Mouse (Mus musculus) liver, embryonic 12.5 days (tissue): Measurements from ENCODE around the gene Tigd3. TPM values are rescaled to one million over a fixed set of nuclear protein-coding genes. Genes with fewer than 3 reads are reported as not detected.
A peak's percentile ranks its signal among the peaks of the same experiment; 100 is the strongest.
"Not testable (repeated sequence)": the region's sequence is repeated elsewhere in the genome, so short reads cannot be mapped to it uniquely, and the experiment has no call there.

Experiments used
- ATAC-seq: fragments of 200-750 bp; cut with Nextera tagmentation; 2 replicates; pipeline ENCODE4 v1.8.0; 2017; ENCODE audit warnings: moderate number of reproducible peaks, mild to moderate bottlenecking, moderate library complexity
- H3K27ac ChIP-seq: fragments of 300-500 bp; sonication (generic); 2 replicates; pipeline ENCODE4 v1.5.1; 2016; ENCODE audit warnings: mild to moderate bottlenecking
- H3K27me3 ChIP-seq: fragments of 300-500 bp; sonication (generic); replicated peaks from 2 replicates; pipeline ENCODE4 v1.6.1; 2016; ENCODE audit warnings: mild to moderate bottlenecking, moderate library complexity
- H3K36me3 ChIP-seq: fragments of 300-500 bp; sonication (generic); 2 replicates; pipeline ENCODE4 v1.6.1; 2016; ENCODE audit warnings: mild to moderate bottlenecking, moderate library complexity
- H3K4me1 ChIP-seq: fragments of 300-500 bp; sonication (generic); 2 replicates; pipeline ENCODE4 v1.6.1; 2016
- H3K4me2 ChIP-seq: fragments of 300-500 bp; sonication (generic); 2 replicates; pipeline ENCODE4 v1.6.1; 2016; ENCODE audit warnings: mild to moderate bottlenecking, moderate library complexity
- H3K4me3 ChIP-seq: fragments of 300-500 bp; sonication (generic); 2 replicates; pipeline ENCODE4 v1.5.1; 2016; ENCODE audit warnings: mild to moderate bottlenecking, moderate library complexity
- H3K9ac ChIP-seq: fragments of 300-500 bp; sonication (generic); 2 replicates; pipeline ENCODE4 v1.6.1; 2016; ENCODE audit warnings: mild to moderate bottlenecking, moderate library complexity
- H3K9me3 ChIP-seq: fragments of 300-500 bp; sonication (generic); replicated peaks from 2 replicates; pipeline ENCODE4 v1.6.1; 2016; ENCODE audit warnings: mild to moderate bottlenecking, moderate library complexity
- WGBS: fragments of 180-500 bp; shearing (Covaris S2); methylation state at CpG from one replicate; pipeline ENCODE4 v1.1.7; 2016; ENCODE audit not compliant: insufficient replicate concordance; 5-methylcytosine and 5-hydroxymethylcytosine counted together
- polyA plus RNA-seq: library from polyadenylated mRNA; unstranded; fragments of >200 nt; fragmentation: Nextera tagmentation; extraction: Ambion mirVana; gene quantifications from 2 replicates; pipeline ENCODE4 v1.2.1, GENCODE M21; 2016

Gene Tigd3
- polyA plus RNA-seq, 1 experiment from 2014 or later = 3.5 TPM

DNA sequence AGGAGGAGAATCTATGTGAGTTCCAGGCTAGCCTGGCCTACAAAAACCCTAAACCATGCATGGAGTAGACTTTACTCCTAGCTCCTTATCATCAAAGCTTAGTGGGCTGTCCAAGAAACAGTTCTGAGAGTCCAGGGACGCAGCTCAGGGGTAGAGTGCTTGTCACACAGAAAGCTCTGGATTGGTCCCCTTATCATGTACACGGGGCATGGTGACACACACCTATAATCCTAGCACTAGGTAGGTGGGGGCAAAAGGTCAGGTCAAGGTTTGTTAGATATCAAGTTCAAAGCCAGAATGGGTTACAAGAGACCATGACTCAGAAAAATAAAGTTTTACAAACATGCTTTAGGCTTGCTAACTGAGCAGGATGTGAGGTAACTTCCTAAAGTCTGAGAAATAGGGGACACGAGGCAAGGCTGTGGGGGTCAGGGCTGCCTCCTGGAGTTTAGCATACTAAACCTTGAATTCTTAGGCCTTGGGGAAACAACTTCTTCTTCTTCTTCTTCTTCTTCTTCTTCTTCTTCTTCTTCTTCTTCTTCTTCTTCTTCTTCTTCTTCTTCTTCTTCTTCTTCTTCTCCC is 6.6 kb downstream of the Tigd3 start:
- Histone ChIP-seq H3K9me3 (no peaks in the 10 kb centered on the region), H3K4me1 (peaks cover 55% of the 10 kb centered on the region), H3K36me3 (peaks cover 9% of the 10 kb centered on the region), H3K4me3 (no peak overlapping the region), H3K9ac (no peak overlapping the region; the same call in 1 of the 2 replicates), H3K27ac (no peak overlapping the region; the same call in 1 of the 2 replicates), H3K4me2 (no peak overlapping the region), H3K27me3 (no peaks in the 10 kb centered on the region)
- 42% methylated on average over 3 of the region's 3 CpGs for WGBS
- no peak for ATAC-seq

DNA sequence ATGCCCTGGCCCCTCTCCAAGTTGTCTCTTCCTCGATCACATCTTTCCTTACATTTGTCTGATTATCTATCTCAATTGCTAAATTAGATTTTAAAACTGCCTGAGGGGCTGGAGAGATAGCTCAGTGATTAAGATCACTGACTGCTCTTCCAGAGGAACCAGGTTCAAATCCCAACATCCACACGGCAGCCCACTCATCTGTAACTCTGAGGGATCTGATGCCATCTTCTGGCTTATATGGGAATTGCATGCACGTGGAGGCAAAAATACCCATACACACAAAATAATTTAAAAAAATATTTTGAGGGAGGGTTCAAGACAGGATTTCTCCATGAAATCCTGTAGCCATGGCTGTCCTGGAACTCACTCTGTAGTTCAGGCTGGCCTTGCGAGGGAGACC is 8.1 kb downstream of the Tigd3 start:
- Histone ChIP-seq H3K4me1 (peaks cover 58% of the 10 kb centered on the region), H3K36me3 (no peaks in the 10 kb centered on the region), H3K27ac (no peak overlapping the region), H3K4me2 (no peak overlapping the region), H3K9me3 (no peaks in the 10 kb centered on the region), H3K9ac (no peak overlapping the region), H3K27me3 (no peaks in the 10 kb centered on the region), H3K4me3 (no peak overlapping the region)
- 51% methylated on average over 4 of the region's 4 CpGs for WGBS
- no peak for ATAC-seq

DNA sequence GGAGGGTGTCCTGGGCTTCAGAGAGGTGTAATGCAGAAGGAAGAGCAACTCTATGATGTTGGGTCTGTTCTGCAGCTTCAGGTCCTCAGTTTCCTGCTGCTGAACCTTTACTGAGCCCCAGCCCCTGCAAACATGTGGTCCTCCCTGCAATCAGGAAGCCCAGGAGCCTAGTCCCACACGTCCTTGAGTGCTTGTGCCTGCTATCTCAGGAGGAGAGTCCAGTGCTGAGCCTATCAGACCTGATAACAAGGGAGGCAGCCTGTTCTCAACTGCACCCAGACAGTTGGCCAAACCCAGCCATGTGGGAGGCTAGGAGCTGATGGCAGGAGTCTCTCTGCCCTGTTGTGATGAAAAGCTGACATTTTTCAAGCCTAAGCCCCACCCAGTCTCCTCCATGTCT is 10.0 kb downstream of the Tigd3 start:
- peak; percentile 92 for ATAC-seq
- peak overlapping the region; percentile 38 for H3K4me2 ChIP-seq
- H3K9ac ChIP-seq = peak overlapping the region; percentile 50; the same call in 1 of the 2 replicates
- no peaks in the 10 kb centered on the region for H3K27me3 ChIP-seq
- H3K27ac ChIP-seq = peak overlapping the region; percentile 84
- H3K36me3 ChIP-seq = peaks cover 5% of the 10 kb centered on the region; the same call in 1 of the 2 replicates
- peaks cover 70% of the 10 kb centered on the region for H3K4me1 ChIP-seq
- no peaks in the 10 kb centered on the region for H3K9me3 ChIP-seq
- H3K4me3 ChIP-seq = no peak overlapping the region
- WGBS = 14% methylated on average over 1 of the region's 1 CpGs

DNA sequence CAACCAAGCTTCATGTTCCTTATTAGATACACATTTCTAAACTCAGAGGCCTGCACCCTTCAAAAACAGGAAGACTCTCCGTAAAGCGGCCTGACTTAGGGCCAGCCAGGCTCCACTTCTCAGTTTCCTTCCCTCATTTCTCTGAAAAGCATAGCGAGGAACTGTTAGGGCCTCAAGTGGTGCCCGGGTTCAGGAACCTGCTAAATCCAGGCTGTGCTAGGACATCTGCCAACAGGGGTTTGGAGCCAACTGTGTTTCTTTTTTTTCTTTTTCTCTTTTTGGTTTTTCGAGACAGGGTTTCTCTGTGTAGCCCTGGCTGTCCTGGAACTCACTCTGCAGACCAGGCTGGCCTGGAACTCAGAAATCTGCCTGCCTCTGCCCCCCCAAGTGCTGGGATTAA is 11.9 kb downstream of the Tigd3 start:
- not testable (repeated sequence) for H3K27ac ChIP-seq

DNA sequence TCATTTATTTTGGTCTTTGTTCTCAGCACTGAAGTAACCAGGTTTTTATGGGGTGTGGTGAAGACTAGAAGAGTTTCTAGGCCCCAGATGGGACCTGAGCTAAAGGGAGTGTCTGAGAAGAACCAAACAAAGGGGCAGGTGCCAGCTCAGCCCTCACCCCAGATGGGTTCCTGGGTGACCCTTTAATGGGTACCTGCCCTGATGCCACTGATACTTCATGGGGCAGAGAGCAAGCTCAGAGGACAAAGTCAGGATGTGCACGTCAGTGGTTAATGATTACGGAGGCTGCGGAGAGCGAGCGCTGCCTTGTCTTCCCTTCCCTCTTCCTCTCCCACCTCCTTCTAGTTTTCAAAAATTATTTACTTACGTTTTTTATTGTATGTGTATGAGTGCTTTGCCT is 12.8 kb downstream of the Tigd3 start:
- no peak for ATAC-seq
- 83% methylated on average over 6 of the region's 6 CpGs for WGBS
- H3K36me3 ChIP-seq = peaks cover 5% of the 10 kb centered on the region; the same call in 1 of the 2 replicates
- H3K27me3 ChIP-seq = no peaks in the 10 kb centered on the region
- H3K4me2 ChIP-seq = no peak overlapping the region
- no peaks in the 10 kb centered on the region for H3K9me3 ChIP-seq
- no peak overlapping the region for H3K4me3 ChIP-seq
- no peak overlapping the region; the same call in 1 of the 2 replicates for H3K27ac ChIP-seq
- peaks cover 72% of the 10 kb centered on the region for H3K4me1 ChIP-seq
- H3K9ac ChIP-seq = no peak overlapping the region

More for the DNA sequence above, 11.9 kb downstream of the Tigd3 start:
- H3K27me3 ChIP-seq, H3K9me3 ChIP-seq, H3K4me2 ChIP-seq, H3K4me3 ChIP-seq, H3K36me3 ChIP-seq, H3K9ac ChIP-seq, ATAC-seq: not testable (repeated sequence)
- WGBS = 58% methylated on average over 5 of the region's 5 CpGs
- peaks cover 78% of the 10 kb centered on the region for H3K4me1 ChIP-seq

DNA sequence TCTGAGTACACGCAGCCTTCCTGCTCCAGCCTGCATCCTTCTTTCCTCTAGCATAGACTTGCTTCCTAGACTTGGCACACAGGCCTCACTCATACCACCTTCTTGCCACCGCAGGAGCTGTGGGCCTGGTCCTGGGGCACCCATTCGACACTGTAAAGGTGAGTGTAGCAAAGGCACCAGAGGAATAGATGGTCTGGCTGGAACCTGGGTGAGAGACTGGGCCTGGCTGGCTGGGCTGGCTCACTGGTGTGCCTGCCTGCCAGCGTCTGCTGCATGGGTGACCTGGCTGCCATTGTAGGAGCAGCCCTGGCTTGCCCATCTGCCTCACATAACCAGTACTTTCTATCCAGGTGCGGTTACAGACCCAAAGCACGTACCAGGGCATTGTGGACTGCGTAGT is 14.2 kb downstream of the Tigd3 start:
- Histone ChIP-seq H3K36me3 (peaks cover 5% of the 10 kb centered on the region; the same call in 1 of the 2 replicates), H3K27me3 (no peaks in the 10 kb centered on the region), H3K4me2 (no peak overlapping the region), H3K27ac (no peak overlapping the region), H3K4me1 (peaks cover 74% of the 10 kb centered on the region), H3K4me3 (no peak overlapping the region), H3K9me3 (no peaks in the 10 kb centered on the region), H3K9ac (no peak overlapping the region)
- WGBS = 90% methylated on average over 7 of the region's 7 CpGs
- no peak for ATAC-seq

DNA sequence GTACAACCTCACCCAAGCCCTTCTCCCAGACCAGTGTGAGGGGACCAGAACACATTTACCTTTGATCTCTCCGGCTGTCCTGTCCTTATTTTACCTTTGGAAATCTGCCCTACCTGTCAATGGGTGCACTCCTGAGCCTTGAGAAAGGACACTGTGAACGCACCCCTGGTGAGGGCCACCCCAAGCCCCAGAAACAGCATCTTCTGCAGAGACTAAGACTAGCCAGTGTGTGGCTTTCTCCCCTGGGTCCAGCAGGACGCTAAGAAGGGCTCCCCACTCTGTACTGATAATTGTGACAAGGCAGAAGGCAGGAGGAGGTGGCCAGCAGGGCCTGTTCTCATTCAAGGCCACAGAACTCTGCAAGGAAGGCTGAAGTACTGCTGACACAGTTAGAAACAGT is 15.0 kb downstream of the Tigd3 start:
- peak overlapping the region; percentile 38 for H3K9ac ChIP-seq
- peak overlapping the region; percentile 16; the same call in 1 of the 2 replicates for H3K4me3 ChIP-seq
- WGBS = 64% methylated on average over 3 of the region's 3 CpGs

DNA sequence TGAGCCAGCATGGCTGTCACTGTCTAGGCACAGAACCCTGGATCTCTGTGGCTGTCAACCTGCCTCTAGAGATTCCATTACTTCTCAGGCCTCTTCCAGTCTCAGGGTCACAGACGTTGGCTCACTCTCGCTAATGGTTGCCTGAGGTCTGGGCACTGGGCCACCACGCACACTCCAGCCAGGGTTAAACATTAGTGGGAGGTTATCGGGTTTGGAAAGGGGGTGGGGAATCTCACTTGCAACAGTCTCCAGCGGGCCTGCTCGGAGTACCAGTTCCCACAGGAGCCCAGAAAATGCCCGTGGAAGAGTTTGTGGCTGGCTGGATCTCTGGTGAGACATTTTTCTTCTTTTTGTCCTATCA is 15.6 kb downstream of the Tigd3 start:
- H3K27ac ChIP-seq = peak overlapping the region; percentile 70
- peaks cover 5% of the 10 kb centered on the region; the same call in 1 of the 2 replicates for H3K36me3 ChIP-seq
- no peaks in the 10 kb centered on the region for H3K27me3 ChIP-seq
- no peak for ATAC-seq
- H3K9me3 ChIP-seq = no peaks in the 10 kb centered on the region
- peaks cover 74% of the 10 kb centered on the region for H3K4me1 ChIP-seq
- 54% methylated on average over 7 of the region's 7 CpGs for WGBS
- peak overlapping the region; percentile 16; the same call in 1 of the 2 replicates for H3K4me3 ChIP-seq
- H3K4me2 ChIP-seq = peak overlapping the region; percentile 44
- H3K9ac ChIP-seq = peak overlapping the region; percentile 38

More for the DNA sequence above, 15.0 kb downstream of the Tigd3 start:
- H3K4me1 ChIP-seq = peaks cover 74% of the 10 kb centered on the region
- 0 out of 2 replicates have a peak overlapping the region, but pooled peaks have one; percentile 70 for H3K27ac ChIP-seq
- H3K27me3 ChIP-seq = no peaks in the 10 kb centered on the region
- ATAC-seq = no peak
- H3K9me3 ChIP-seq = no peaks in the 10 kb centered on the region
- peak overlapping the region; percentile 44 for H3K4me2 ChIP-seq
- peaks cover 5% of the 10 kb centered on the region; the same call in 1 of the 2 replicates for H3K36me3 ChIP-seq

DNA sequence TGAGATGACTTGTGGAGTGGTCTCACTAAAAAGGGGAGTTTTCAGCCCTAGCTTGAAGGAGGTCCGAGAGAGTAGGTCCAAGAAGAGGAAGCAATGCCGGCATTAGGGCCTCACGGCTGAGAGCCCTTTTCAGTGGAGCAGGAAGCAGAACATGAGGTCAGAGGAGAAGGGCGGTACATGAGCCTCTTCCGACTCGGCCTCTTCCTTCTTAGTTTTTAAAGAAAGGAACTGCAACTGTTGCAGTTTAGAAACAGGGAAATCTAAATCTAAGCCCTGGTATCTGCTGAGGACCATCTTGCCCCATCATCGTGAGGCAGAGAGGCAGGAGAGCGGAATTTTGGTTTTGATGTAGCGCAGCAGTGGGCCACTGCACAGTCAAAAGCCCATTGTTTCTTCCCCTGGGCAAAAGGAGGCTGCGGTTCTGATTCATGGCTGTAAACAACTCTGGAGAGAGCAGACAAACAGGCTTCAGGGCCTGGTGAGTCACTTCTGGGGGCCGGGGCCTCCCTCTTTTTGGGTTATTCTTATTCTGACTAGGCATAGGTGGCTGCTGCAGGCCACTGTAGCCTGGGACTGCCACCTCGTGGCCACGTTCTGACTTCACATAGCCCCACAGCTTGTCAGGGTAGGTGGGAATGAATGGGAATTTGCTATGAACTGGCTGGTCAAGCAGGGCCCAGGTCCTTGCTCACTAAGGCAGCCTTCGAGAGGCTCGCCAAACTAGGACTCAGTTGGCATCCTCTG is 16.2 kb downstream of the Tigd3 start, which contains the start of gene Slc25a45:
Slc25a45 (plus strand) TSS at position 191 of the 744 bp plus-strand sequence.
- Histone ChIP-seq H3K4me3 (peak within 1 kb of the TSS; percentile 16; the same call in 1 of the 2 replicates), H3K9ac (peak within 1 kb of the TSS; percentile 38), H3K27ac (peak within 1 kb of the TSS; percentile 70), H3K4me1 (peaks cover 74% of the 10 kb centered on the region), H3K27me3 (no peaks in the 10 kb centered on the region), H3K9me3 (no peaks in the 10 kb centered on the region), H3K36me3 (peaks cover 5% of the 10 kb centered on the region; the same call in 1 of the 2 replicates), H3K4me2 (peak within 1 kb of the TSS; percentile 44)
- 29% methylated on average over 15 of the region's 15 CpGs for whole genome bisulfite sequencing
- peak; percentile 31; the same call in 1 of the 2 replicates for ATAC-seq

DNA sequence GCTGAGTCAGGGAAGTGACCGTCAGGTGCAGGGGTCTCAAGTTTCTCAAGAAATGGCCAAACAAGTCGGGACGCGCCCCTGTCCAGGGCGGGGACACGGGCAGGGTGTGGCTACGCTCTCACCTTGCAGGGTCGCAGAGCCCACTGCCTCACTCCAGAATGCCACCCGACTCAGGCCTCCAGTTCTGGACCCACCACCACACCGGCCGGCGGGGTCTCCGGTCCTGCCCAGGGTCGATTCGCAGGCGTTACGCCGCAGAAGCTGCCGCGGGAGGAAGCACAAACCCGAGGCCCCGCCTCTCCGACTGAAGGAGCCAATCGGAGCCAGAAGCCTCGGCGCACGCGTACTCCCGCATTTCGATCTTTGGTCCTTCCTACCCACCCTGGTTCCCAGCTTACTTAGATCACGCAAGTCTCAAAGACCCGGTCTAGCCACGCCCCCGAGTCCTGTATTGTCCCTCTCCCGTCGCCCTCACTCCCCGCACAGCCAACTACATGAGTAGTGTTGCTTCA is 18.9 kb downstream of the Tigd3 start, which contains the start of gene Frmd8:
Frmd8 (minus strand) TSS at position 306 of the 512 bp plus-strand sequence.
- no peaks in the 10 kb centered on the region for H3K27me3 ChIP-seq
- H3K36me3 ChIP-seq = peaks cover 14% of the 10 kb centered on the region
- peak; percentile 83 for ATAC-seq
- under 1% methylated on average over 37 of the region's 37 CpGs for WGBS
- peak within 1 kb of the TSS; percentile 79 for H3K4me3 ChIP-seq
- H3K9ac ChIP-seq = peak within 1 kb of the TSS; percentile 88
- H3K4me2 ChIP-seq = peak within 1 kb of the TSS; percentile 87
- H3K4me1 ChIP-seq = peaks cover 74% of the 10 kb centered on the region
- H3K27ac ChIP-seq = peak within 1 kb of the TSS; percentile 82
- no peaks in the 10 kb centered on the region for H3K9me3 ChIP-seq

DNA sequence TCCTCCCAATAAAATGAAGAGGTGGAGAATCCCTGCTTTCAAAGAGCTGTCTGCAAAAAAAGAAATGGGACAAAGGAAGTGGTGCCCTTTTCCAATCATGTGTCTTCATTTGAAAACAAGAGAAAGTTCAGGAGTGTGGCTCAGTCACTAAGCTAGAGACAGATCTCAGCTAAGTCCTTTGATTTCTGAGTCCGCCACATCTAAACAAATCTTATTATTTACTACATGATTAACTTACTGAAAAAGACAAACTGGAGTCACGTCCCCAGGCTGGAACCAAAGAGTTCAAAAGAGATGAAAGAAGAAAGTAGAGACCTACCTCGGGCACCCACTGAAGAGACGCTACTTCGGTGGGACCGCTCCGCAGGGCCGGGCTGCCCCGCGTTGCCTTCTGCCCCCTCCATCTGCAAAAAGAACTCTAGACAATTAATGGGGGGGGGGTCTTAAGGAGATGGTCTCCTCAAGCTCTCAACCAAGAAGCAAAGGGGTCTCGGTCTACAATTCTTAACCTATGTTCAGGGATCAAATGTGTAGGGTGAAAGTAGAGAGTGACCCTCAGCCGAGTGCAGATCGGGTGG is 19.5 kb downstream of the Tigd3 start:
- Histone ChIP-seq H3K4me1 (peaks cover 72% of the 10 kb centered on the region), H3K27ac (peak overlapping the region; percentile 82)

More for the DNA sequence above, 19.5 kb downstream of the Tigd3 start:
- H3K4me2 ChIP-seq = peak overlapping the region; percentile 87
- WGBS = 7% methylated on average over 13 of the region's 13 CpGs
- peaks cover 20% of the 10 kb centered on the region for H3K36me3 ChIP-seq
- H3K27me3 ChIP-seq = no peaks in the 10 kb centered on the region
- H3K9me3 ChIP-seq = no peaks in the 10 kb centered on the region
- peak overlapping the region; percentile 88 for H3K9ac ChIP-seq
- H3K4me3 ChIP-seq = peak overlapping the region; percentile 79
- no peak for ATAC-seq
